Mouse (Mus musculus) spleen, embryonic (tissue): ENCODE measurements around the gene Chrd.

ENCODE experiments used
- CTCF ChIA-PET: fragments of 350-600 bp; sonication (Branson Sonifier 250); formaldehyde crosslinking; loops from one replicate; lab custom pipeline; 2022; lab: Charles Lee

The Chrd gene

GRCm38 (mm10) chr16:20732925-20733730, at the start of gene Chrd:
Chrd (plus strand) TSS chr16:20733127.
- CTCF ChIA-PET: no interaction called here

GRCm38 (mm10) chr16:20690774-20691173, 42.2 kb upstream of the Chrd start:
- CTCF ChIA-PET: no interaction called here

GRCm38 (mm10) chr16:20691617-20692016, 41.3 kb upstream of the Chrd start:
- CTCF ChIA-PET: no interaction called here

GRCm38 (mm10) chr16:20692241-20692965, 40.5 kb upstream of the Chrd start:
- CTCF ChIA-PET: no interaction called here

GRCm38 (mm10) chr16:20693111-20693701, 39.7 kb upstream of the Chrd start, which contains the start of gene Fam131a:
Fam131a (plus strand) TSS chr16:20693241.
- CTCF ChIA-PET: no interaction called here

- CTCF ChIA-PET: no interaction called here
Observed at GRCm38 (mm10) chr16:20694781-20695180, 38.1 kb upstream of the Chrd start.

- CTCF ChIA-PET: no interaction called here
Observed at GRCm38 (mm10) chr16:20695622-20696323, 37.2 kb upstream of the Chrd start.

- CTCF ChIA-PET: no interaction called here
Observed at GRCm38 (mm10) chr16:20699266-20699665, 33.7 kb upstream of the Chrd start.

GRCm38 (mm10) chr16:20700036-20700435, 32.9 kb upstream of the Chrd start:
- CTCF ChIA-PET: no interaction called here

- CTCF ChIA-PET: interaction anchor here (0.6 kb wide), 1 partner anchor 249 kb away, joined by 11 read pairs; no protein-coding TSS in a partner anchor
Observed at GRCm38 (mm10) chr16:20701316-20701715, 31.6 kb upstream of the Chrd start.

- CTCF ChIA-PET: no interaction called here
Observed at GRCm38 (mm10) chr16:20701729-20702521, 31.0 kb upstream of the Chrd start.

- CTCF ChIA-PET: interaction anchor here (0.6 kb wide), 1 partner anchor 14 kb away, joined by 3 read pairs; no protein-coding TSS in a partner anchor
Observed at GRCm38 (mm10) chr16:20702522-20702893, 30.4 kb upstream of the Chrd start.

- CTCF ChIA-PET: interaction anchor here (0.6 kb wide), 1 partner anchor 15 kb away, joined by 3 read pairs; no protein-coding TSS in a partner anchor
Observed at GRCm38 (mm10) chr16:20703071-20703470, 29.9 kb upstream of the Chrd start.

GRCm38 (mm10) chr16:20703699-20704400, 29.1 kb upstream of the Chrd start:
- CTCF ChIA-PET: no interaction called here

GRCm38 (mm10) chr16:20705786-20706185, 27.1 kb upstream of the Chrd start:
- CTCF ChIA-PET: no interaction called here

- CTCF ChIA-PET: interaction anchor here (0.6 kb wide), 1 partner anchor 60 kb away, joined by 4 read pairs; no protein-coding TSS in a partner anchor
Observed at GRCm38 (mm10) chr16:20706407-20707055, 26.4 kb upstream of the Chrd start.

- CTCF ChIA-PET: interaction anchor here (0.8 to 1.9 kb wide), 2 partner anchors 54 to 57 kb away, joined by 3 to 8 read pairs; no protein-coding TSS in a partner anchor
Observed at GRCm38 (mm10) chr16:20708220-20708938, 24.5 kb upstream of the Chrd start.

- CTCF ChIA-PET: interaction anchor here (0.8 to 1.9 kb wide), 2 partner anchors 53 to 56 kb away, joined by 3 to 8 read pairs; no protein-coding TSS in a partner anchor
Observed at GRCm38 (mm10) chr16:20708939-20709734, 23.8 kb upstream of the Chrd start.
